Mouse (Mus musculus): ENCODE measurements around the gene Strap.
A peak's percentile ranks its signal among the peaks of the same experiment; 100 is the strongest.

The Strap gene

GRCm38 (mm10) chr6:137722220-137722931 is 12.5 kb upstream of the Strap start:
- DNase-seq (ENCODE audit: low read depth, low spot score), result no peak

GRCm38 (mm10) chr6:137723898-137724297 is 11.0 kb upstream of the Strap start:
- DNase-seq (ENCODE audit: low read depth, low spot score), result peak; percentile 78

GRCm38 (mm10) chr6:137734460-137734845 is 425 bp upstream of the Strap start:
- DNase-seq (ENCODE audit: low read depth, low spot score), result no peak

- DNase-seq (ENCODE audit: low read depth, low spot score), result no peak
Measured at GRCm38 (mm10) chr6:137735671-137736238, 877 bp downstream of the Strap start.

GRCm38 (mm10) chr6:137740972-137741371 is 6.1 kb downstream of the Strap start:
- DNase-seq (ENCODE audit: low read depth, low spot score), result no peak

GRCm38 (mm10) chr6:137744700-137745099 is 9.8 kb downstream of the Strap start:
- no peak for DNase-seq (ENCODE audit: low read depth, low spot score)

GRCm38 (mm10) chr6:137747174-137747928 is 12.5 kb downstream of the Strap start:
- peak; percentile 62 for DNase-seq (ENCODE audit: low read depth, low spot score)

GRCm38 (mm10) chr6:137751551-137752274 is 16.8 kb downstream of the Strap start:
- DNase-seq (ENCODE audit: low read depth, low spot score), result no peak

- DNase-seq (ENCODE audit: low read depth, low spot score), result no peak
Measured at GRCm38 (mm10) chr6:137752275-137752655, 17.4 kb downstream of the Strap start.

GRCm38 (mm10) chr6:137754056-137754856 is 19.4 kb downstream of the Strap start, which contains the start of gene Dera:
Gene Dera (plus strand): TSS chr6:137754546.
- DNase-seq (ENCODE audit: low read depth, low spot score), result peak; percentile 95

GRCm38 (mm10) chr6:137754857-137755232 is 20.0 kb downstream of the Strap start:
- no peak for DNase-seq (ENCODE audit: low read depth, low spot score)

- DNase-seq (ENCODE audit: low read depth, low spot score), result peak; percentile 73
Measured at GRCm38 (mm10) chr6:137756310-137756709, 21.4 kb downstream of the Strap start.

- DNase-seq (ENCODE audit: low read depth, low spot score), result no peak
Measured at GRCm38 (mm10) chr6:137757891-137758290, 23.0 kb downstream of the Strap start.

GRCm38 (mm10) chr6:137759681-137760080 is 24.8 kb downstream of the Strap start:
- peak; percentile 36 for DNase-seq (ENCODE audit: low read depth, low spot score)

GRCm38 (mm10) chr6:137760966-137761365 is 26.1 kb downstream of the Strap start:
- DNase-seq (ENCODE audit: low read depth, low spot score), result no peak

GRCm38 (mm10) chr6:137764572-137765210 is 29.8 kb downstream of the Strap start:
- peak; percentile 43 for DNase-seq (ENCODE audit: low read depth, low spot score)

GRCm38 (mm10) chr6:137766177-137766576 is 31.3 kb downstream of the Strap start:
- DNase-seq (ENCODE audit: low read depth, low spot score), result no peak

GRCm38 (mm10) chr6:137771621-137772250 is 36.9 kb downstream of the Strap start:
- DNase-seq (ENCODE audit: low read depth, low spot score), result no peak

GRCm38 (mm10) chr6:137772918-137773636 is 38.2 kb downstream of the Strap start:
- no peak for DNase-seq (ENCODE audit: low read depth, low spot score)

- DNase-seq (ENCODE audit: low read depth, low spot score), result peak; percentile 26
Measured at GRCm38 (mm10) chr6:137773637-137774028, 38.8 kb downstream of the Strap start.

Measured in ZHBTc4 (cell line).